ENCODE assay signal across 14 mouse cellular contexts in genomic region chr5:112431120-112431775, GRCm38 (mm10). TPM values are rescaled to one million over a fixed set of nuclear protein-coding genes. Genes with fewer than 3 reads are reported as not detected.
DNase-seq lines count a peak whose midpoint lies in the region; ATAC-seq and TF ChIP-seq lines count a peak whose summit lies in the region.
"Had no signal": no experiment of that assay in that cellular context is flagged by ENCODE, and none has a peak within 500 bp of the region (broad histone marks: within the 10 kb centered on the region; RNA-seq: fewer than 3 reads in every experiment).

No protein-coding gene starts in this region.

- 30% methylated on average over 14 of the region's 14 CpGs for WGBS in hindbrain, embryonic 12.5 days
- 40% methylated on average over 14 of the region's 14 CpGs for WGBS in hindbrain, embryonic 16.5 days
- WGBS in intestine, postnatal 0 days: 15% methylated on average over 14 of the region's 14 CpGs

- H3K4me1 ChIP-seq in hindbrain, embryonic 12.5 days: peaks cover 9% of the 10 kb centered on the region
- peaks cover 3% of the 10 kb centered on the region for H3K4me1 ChIP-seq in hindbrain, embryonic 16.5 days (ENCODE audit: control insufficient read depth, insufficient read depth, low read depth, low read length)
- H3K4me1 ChIP-seq in intestine, postnatal 0 days (replicated peaks; ENCODE audit: control insufficient read depth, insufficient read depth, low read length): no peaks in the 10 kb centered on the region

- no peaks in the 10 kb centered on the region for H3K36me3 ChIP-seq in hindbrain, embryonic 12.5 days
- H3K36me3 ChIP-seq in hindbrain, embryonic 16.5 days (ENCODE audit: control insufficient read depth, insufficient read depth, low read length): peaks cover 2% of the 10 kb centered on the region; the same call in 1 of the 2 replicates
- no peaks in the 10 kb centered on the region for H3K36me3 ChIP-seq in intestine, postnatal 0 days (ENCODE audit: control insufficient read depth, insufficient read depth)

- TF ChIP-seq CTCF in intestine, postnatal 0 days (IDR thresholded peaks at IDR 0.05; ENCODE audit: low read depth): no peak

- H3K9ac ChIP-seq in hindbrain, embryonic 12.5 days: no peak overlapping the region
- no peak overlapping the region for H3K9ac ChIP-seq in hindbrain, embryonic 16.5 days (ENCODE audit: low read depth, low read length)
- no peak overlapping the region for H3K9ac ChIP-seq in intestine, postnatal 0 days (ENCODE audit: low read depth, low read length)
- H3K9ac ChIP-seq: forebrain, embryonic 15.5 days had no signal

- H3K27ac ChIP-seq in hindbrain, embryonic 12.5 days: no peak overlapping the region
- no peak overlapping the region for H3K27ac ChIP-seq in hindbrain, embryonic 16.5 days (ENCODE audit: low read depth, low read length)
- no peak overlapping the region for H3K27ac ChIP-seq in intestine, postnatal 0 days (ENCODE audit: low read depth, low read length)
- H3K27ac ChIP-seq: forebrain, embryonic 15.5 days had no signal

- H3K4me3 ChIP-seq in hindbrain, embryonic 12.5 days: no peak overlapping the region
- H3K4me3 ChIP-seq in hindbrain, embryonic 16.5 days (ENCODE audit: low read length): no peak overlapping the region
- no peak overlapping the region for H3K4me3 ChIP-seq in intestine, postnatal 0 days (ENCODE audit: low read depth, low read length)
- H3K4me3 ChIP-seq: forebrain, embryonic 15.5 days had no signal

- 0 out of 2 replicates have a peak overlapping the region, but pooled peaks have one; percentile 11 for H3K4me2 ChIP-seq in hindbrain, embryonic 12.5 days (replicated peaks)
- H3K4me2 ChIP-seq in hindbrain, embryonic 16.5 days (ENCODE audit: low read length): no peak overlapping the region
- H3K4me2 ChIP-seq in intestine, postnatal 0 days (replicated peaks; ENCODE audit: low read depth): peak overlapping the region; percentile 59
- H3K4me2 ChIP-seq: forebrain, embryonic 15.5 days; heart, embryonic 11.5 days had no signal

- ATAC-seq in hindbrain, embryonic 12.5 days (ENCODE audit: low FRiP score): no peak
- ATAC-seq in hindbrain, embryonic 16.5 days: no peak
- ATAC-seq in intestine, postnatal 0 days: peak; percentile 63
- ATAC-seq in granulocyte monocyte progenitor cell, adult 5-6 weeks (replicated peaks; ENCODE audit: poor library complexity, severe bottlenecking): no peak
- ATAC-seq: forebrain, embryonic 15.5 days had no signal

- no peaks in the 10 kb centered on the region for H3K9me3 ChIP-seq in hindbrain, embryonic 12.5 days (replicated peaks)
- no peaks in the 10 kb centered on the region for H3K9me3 ChIP-seq in hindbrain, embryonic 16.5 days (ENCODE audit: control insufficient read depth, low read length)
- no peaks in the 10 kb centered on the region for H3K9me3 ChIP-seq in intestine, postnatal 0 days (ENCODE audit: control insufficient read depth)
- H3K9me3 ChIP-seq: forebrain, embryonic 15.5 days had no signal

- DNase-seq in retina, postnatal 1 day: peak; percentile 20
- DNase-seq in retina, embryonic 14.5 days (ENCODE audit: low spot score): no peak
- DNase-seq in thymus, postnatal 14 days: peak; percentile 51
- no peak for DNase-seq in adrenal gland, adult 8-10 months
- DNase-seq: cerebellum, postnatal 36 days had no signal

- peaks cover 38% of the 10 kb centered on the region for H3K27me3 ChIP-seq in hindbrain, embryonic 12.5 days
- no peaks in the 10 kb centered on the region for H3K27me3 ChIP-seq in hindbrain, embryonic 16.5 days (replicated peaks; ENCODE audit: control insufficient read depth, insufficient read depth, low read length)
- 0 out of 2 replicates have a peak, but pooled peaks cover 13% of the 10 kb centered on the region for H3K27me3 ChIP-seq in intestine, postnatal 0 days (replicated peaks; ENCODE audit: control insufficient read depth, insufficient read depth, low read length)

RNA-seq across cellular contexts. Expression of gene Gm6588, which starts 18.0 kb away (rescaled TPM):
- polyA plus RNA-seq in hindbrain, embryonic 12.5 days (2016; fragmentation: Nextera tagmentation; extraction: Ambion mirVana): 0.37 and 0.64 TPM in 2 replicates
- 0.62 and 0.68 TPM in 2 replicates for polyA plus RNA-seq in hindbrain, embryonic 16.5 days (2015; fragmentation: Nextera tagmentation; extraction: Ambion mirVana)
- polyA plus RNA-seq in intestine, postnatal 0 days (2015; fragmentation: Nextera tagmentation; extraction: Ambion mirVana): not detected in 2 replicates
- total RNA-seq in adrenal gland, adult 8-10 months (2022): not detected
- total RNA-seq in granulocyte monocyte progenitor cell, adult 5-6 weeks (2014; fragmentation: Nextera tagmentation): not detected in 2 replicates
- not detected in 2 replicates for total RNA-seq in granulocyte monocyte progenitor cell, adult 5-6 weeks (2017)
- total RNA-seq: CH12.LX; liver, adult 2 months; neutrophil, adult 5-6 weeks had no signal
- polyA plus RNA-seq: heart, embryonic 11.5 days; liver, adult 2 months had no signal

RNA-seq across cellular contexts. Expression of gene Asphd2, which starts 36.6 kb away (rescaled TPM):
- 60.7 and 66.1 TPM in 2 replicates for polyA plus RNA-seq in hindbrain, embryonic 12.5 days (2016; fragmentation: Nextera tagmentation; extraction: Ambion mirVana)
- polyA plus RNA-seq in hindbrain, embryonic 16.5 days (2015; fragmentation: Nextera tagmentation; extraction: Ambion mirVana): 29.5 and 37.0 TPM in 2 replicates
- polyA plus RNA-seq in intestine, postnatal 0 days (2015; fragmentation: Nextera tagmentation; extraction: Ambion mirVana): 3.1 and 4.6 TPM in 2 replicates
- total RNA-seq in adrenal gland, adult 8-10 months (2022): 1 to 10 TPM; 2.2 to 6.9 (median 3.5) TPM
- not detected in 2 replicates for total RNA-seq in granulocyte monocyte progenitor cell, adult 5-6 weeks (2014; fragmentation: Nextera tagmentation)
- not detected in 2 replicates for total RNA-seq in granulocyte monocyte progenitor cell, adult 5-6 weeks (2017)
- total RNA-seq: CH12.LX; liver, adult 2 months; neutrophil, adult 5-6 weeks had no signal
- polyA plus RNA-seq: liver, adult 2 months had no signal

Comparison
In these comparisons a context has a peak if more than half of its experiments do, and no peak if none do; other contexts are left out.
1. DNase-seq: peak in retina, postnatal 1 day (single experiment) and thymus, postnatal 14 days (single experiment); none in retina, embryonic 14.5 days (single experiment) and adrenal gland, adult 8-10 months (single experiment).